Mouse (Mus musculus) lung, embryonic 16.5 days (tissue): ENCODE measurements at regions not wholly inside any gene's neighbourhood (a gene's known extent, or its start where the extent isn't known, plus 50 kb on each side); places are given as distances from the start of the nearest gene placed in this dataset.

Experiments used
- ATAC-seq: fragments of 200-750 bp; cut with Nextera tagmentation; 2 replicates; pipeline ENCODE4 v1.8.0; 2017; ENCODE audit warnings: low read depth, mild to moderate bottlenecking, moderate library complexity
- H3K27ac ChIP-seq: fragments of 300-500 bp; sonication (generic); 2 replicates; pipeline ENCODE4 v1.5.1; 2014; ENCODE audit warnings: mild to moderate bottlenecking, control low read depth, low read length
- H3K27me3 ChIP-seq: fragments of 300-500 bp; sonication (generic); 2 replicates; pipeline ENCODE4 v1.6.1; 2014; ENCODE audit warnings: low read depth, low read length, mixed read lengths; ENCODE audit not compliant: control insufficient read depth, insufficient read depth
- H3K36me3 ChIP-seq: fragments of 300-500 bp; sonication (generic); 2 replicates; pipeline ENCODE4 v1.6.1; 2014; ENCODE audit warnings: low read length; ENCODE audit not compliant: control insufficient read depth, insufficient read depth
- H3K4me1 ChIP-seq: fragments of 300-500 bp; sonication (generic); replicated peaks from 2 replicates; pipeline ENCODE4 v1.6.1; 2014; ENCODE audit warnings: low read length, mixed read lengths; ENCODE audit not compliant: control insufficient read depth, insufficient read depth
- H3K4me2 ChIP-seq: fragments of 300-500 bp; sonication (generic); 2 replicates; pipeline ENCODE4 v1.6.1; 2014; ENCODE audit warnings: low read depth, low read length, control low read depth
- H3K4me3 ChIP-seq: fragments of 300-500 bp; sonication (generic); 2 replicates; pipeline ENCODE4 v1.5.1; 2014; ENCODE audit warnings: mild to moderate bottlenecking, low read length, control low read depth
- H3K9ac ChIP-seq: fragments of 300-500 bp; sonication (generic); 2 replicates; pipeline ENCODE4 v1.6.1; 2014; ENCODE audit warnings: low read length, control low read depth
- H3K9me3 ChIP-seq: fragments of 300-500 bp; sonication (generic); 2 replicates; pipeline ENCODE4 v1.6.1; 2016; ENCODE audit warnings: low read length; ENCODE audit not compliant: control insufficient read depth
- WGBS: fragments of 180-500 bp; shearing (Covaris S2); extraction: QIAGEN DNeasy Blood & Tissue Kit; methylation state at CpG from one replicate; pipeline ENCODE4 v1.1.7; 2014; 5-methylcytosine and 5-hydroxymethylcytosine counted together

- H3K27ac ChIP-seq: no peak overlapping the region
- peaks cover 2% of the 10 kb centered on the region; the same call in 1 of the 2 replicates for H3K4me1 ChIP-seq
- H3K27me3 ChIP-seq: no peaks in the 10 kb centered on the region
- no peak overlapping the region for H3K4me3 ChIP-seq
- no peak for ATAC-seq
- no peaks in the 10 kb centered on the region for H3K36me3 ChIP-seq
- H3K9me3 ChIP-seq: no peaks in the 10 kb centered on the region
- H3K4me2 ChIP-seq: no peak overlapping the region
- H3K9ac ChIP-seq: no peak overlapping the region
- 87% methylated on average over 5 of the region's 5 CpGs for WGBS
Observed at GRCm38 (mm10) chr9:34278068-34278467, 207.6 kb upstream of the Kirrel3 start.

- no peaks in the 10 kb centered on the region for H3K27me3 ChIP-seq
- no peaks in the 10 kb centered on the region for H3K36me3 ChIP-seq
- 74% methylated on average over 2 of the region's 2 CpGs for WGBS
- no peak overlapping the region for H3K9ac ChIP-seq
- H3K27ac ChIP-seq: no peak overlapping the region
- no peak overlapping the region for H3K4me3 ChIP-seq
- H3K9me3 ChIP-seq: no peaks in the 10 kb centered on the region
- no peak for ATAC-seq
- H3K4me2 ChIP-seq: no peak overlapping the region
- peaks cover 2% of the 10 kb centered on the region; the same call in 1 of the 2 replicates for H3K4me1 ChIP-seq
Observed at GRCm38 (mm10) chr9:34279386-34279785, 206.3 kb upstream of the Kirrel3 start.

GRCm38 (mm10) chr9:34279906-34280305, 205.8 kb upstream of the Kirrel3 start:
- peak overlapping the region; percentile 65; the same call in 1 of the 2 replicates for H3K27ac ChIP-seq

GRCm38 (mm10) chr9:34280311-34281208, 205.1 kb upstream of the Kirrel3 start:
- Histone ChIP-seq H3K4me1 (peaks cover 2% of the 10 kb centered on the region; the same call in 1 of the 2 replicates), H3K27ac (peak overlapping the region; percentile 65; the same call in 1 of the 2 replicates), H3K4me3 (no peak overlapping the region), H3K9ac (no peak overlapping the region), H3K27me3 (no peaks in the 10 kb centered on the region), H3K4me2 (no peak overlapping the region), H3K9me3 (no peaks in the 10 kb centered on the region), H3K36me3 (no peaks in the 10 kb centered on the region)
- WGBS: 72% methylated on average over 11 of the region's 11 CpGs
- ATAC-seq: no peak

More at GRCm38 (mm10) chr9:34279906-34280305, 205.8 kb upstream of the Kirrel3 start:
- Histone ChIP-seq H3K36me3 (no peaks in the 10 kb centered on the region), H3K4me3 (no peak overlapping the region), H3K4me1 (peaks cover 2% of the 10 kb centered on the region; the same call in 1 of the 2 replicates), H3K9me3 (no peaks in the 10 kb centered on the region), H3K9ac (no peak overlapping the region), H3K4me2 (no peak overlapping the region), H3K27me3 (no peaks in the 10 kb centered on the region)
- WGBS: 34% methylated on average over 2 of the region's 2 CpGs
- ATAC-seq: peak; percentile 91

GRCm38 (mm10) chr9:34323571-34323970, 162.1 kb upstream of the Kirrel3 start:
- Histone ChIP-seq H3K9ac (no peak overlapping the region), H3K4me2 (no peak overlapping the region), H3K4me3 (no peak overlapping the region), H3K27me3 (no peaks in the 10 kb centered on the region), H3K36me3 (no peaks in the 10 kb centered on the region), H3K9me3 (no peaks in the 10 kb centered on the region), H3K4me1 (no peaks in the 10 kb centered on the region), H3K27ac (no peak overlapping the region)
- 15% methylated on average over 1 of the region's 1 CpGs for WGBS
- ATAC-seq: no peak

GRCm38 (mm10) chr9:34328723-34329122, 157.0 kb upstream of the Kirrel3 start:
- H3K4me3 ChIP-seq: no peak overlapping the region
- no peak overlapping the region for H3K4me2 ChIP-seq
- 85% methylated on average over 1 of the region's 1 CpGs for WGBS
- no peaks in the 10 kb centered on the region for H3K9me3 ChIP-seq
- no peak overlapping the region for H3K9ac ChIP-seq
- H3K27ac ChIP-seq: no peak overlapping the region
- no peaks in the 10 kb centered on the region for H3K27me3 ChIP-seq
- ATAC-seq: no peak
- no peaks in the 10 kb centered on the region for H3K4me1 ChIP-seq
- H3K36me3 ChIP-seq: no peaks in the 10 kb centered on the region

GRCm38 (mm10) chr9:34334112-34334511, 151.6 kb upstream of the Kirrel3 start:
- no peak overlapping the region for H3K4me2 ChIP-seq
- no peaks in the 10 kb centered on the region for H3K27me3 ChIP-seq

GRCm38 (mm10) chr9:34334555-34335468, 150.9 kb upstream of the Kirrel3 start:
- Histone ChIP-seq H3K27ac (no peak overlapping the region), H3K4me1 (no peaks in the 10 kb centered on the region), H3K27me3 (no peaks in the 10 kb centered on the region), H3K4me3 (no peak overlapping the region), H3K4me2 (no peak overlapping the region), H3K9ac (no peak overlapping the region), H3K9me3 (no peaks in the 10 kb centered on the region), H3K36me3 (no peaks in the 10 kb centered on the region)
- no peak for ATAC-seq
- WGBS: 71% methylated on average over 7 of the region's 7 CpGs

More at GRCm38 (mm10) chr9:34334112-34334511, 151.6 kb upstream of the Kirrel3 start:
- no peak overlapping the region for H3K27ac ChIP-seq
- no peaks in the 10 kb centered on the region for H3K4me1 ChIP-seq
- no peaks in the 10 kb centered on the region for H3K9me3 ChIP-seq
- no peak overlapping the region for H3K9ac ChIP-seq
- H3K4me3 ChIP-seq: no peak overlapping the region
- H3K36me3 ChIP-seq: no peaks in the 10 kb centered on the region
- no peak for ATAC-seq

GRCm38 (mm10) chr9:34348442-34348841, 137.3 kb upstream of the Kirrel3 start:
- Histone ChIP-seq H3K36me3 (no peaks in the 10 kb centered on the region), H3K9ac (no peak overlapping the region), H3K4me3 (no peak overlapping the region), H3K4me1 (no peaks in the 10 kb centered on the region), H3K27ac (no peak overlapping the region), H3K9me3 (no peaks in the 10 kb centered on the region), H3K27me3 (no peaks in the 10 kb centered on the region), H3K4me2 (no peak overlapping the region)
- no peak for ATAC-seq
- WGBS: 67% methylated on average over 2 of the region's 2 CpGs
